Mouse (Mus musculus) hindbrain, embryonic 11.5 days (tissue): ENCODE data around the gene Akr1b7. TPM values are rescaled to one million over a fixed set of nuclear protein-coding genes. Genes with fewer than 3 reads are reported as not detected.

Experiments
- ATAC-seq: fragments of 200-750 bp; cut with Nextera tagmentation; 2 replicates; pipeline ENCODE4 v1.8.0; 2017; ENCODE audit warnings: mild to moderate bottlenecking, moderate TSS enrichment, moderate library complexity; ENCODE audit not compliant: low FRiP score
- DNase-seq: peaks from one replicate; pipeline ENCODE4 v3.0.0-alpha.2; 2015; ENCODE audit warnings: low spot score
- H3K27ac ChIP-seq: fragments of 300-500 bp; sonication (generic); 2 replicates; pipeline ENCODE4 v1.5.1; 2014; ENCODE audit warnings: mild to moderate bottlenecking, low read depth, low read length
- H3K27me3 ChIP-seq: fragments of 300-500 bp; sonication (generic); 2 replicates; pipeline ENCODE4 v1.6.1; 2014; ENCODE audit warnings: mild to moderate bottlenecking, low read length, moderate library complexity, mixed read lengths; ENCODE audit not compliant: control insufficient read depth, insufficient read depth
- H3K36me3 ChIP-seq: fragments of 300-500 bp; sonication (generic); 2 replicates; pipeline ENCODE4 v1.6.1; 2014; ENCODE audit warnings: mild to moderate bottlenecking, low read length, moderate library complexity, mixed read lengths; ENCODE audit not compliant: control insufficient read depth, insufficient read depth
- H3K4me1 ChIP-seq: fragments of 300-500 bp; sonication (generic); replicated peaks from 2 replicates; pipeline ENCODE4 v1.6.1; 2014; ENCODE audit warnings: low read length, mixed read lengths; ENCODE audit not compliant: control insufficient read depth, insufficient read depth
- H3K4me2 ChIP-seq: fragments of 300-500 bp; sonication (generic); replicated peaks from 2 replicates; pipeline ENCODE4 v1.6.1; 2014; ENCODE audit warnings: mild to moderate bottlenecking, low read depth, low read length
- H3K4me3 ChIP-seq: fragments of 300-500 bp; sonication (generic); 2 replicates; pipeline ENCODE4 v1.5.1; 2014; ENCODE audit warnings: low read depth, low read length
- H3K9ac ChIP-seq: fragments of 300-500 bp; sonication (generic); 2 replicates; pipeline ENCODE4 v1.6.1; 2014; ENCODE audit warnings: low read depth, low read length
- H3K9me3 ChIP-seq: fragments of 300-500 bp; sonication (generic); 2 replicates; pipeline ENCODE4 v1.6.1; 2016; ENCODE audit warnings: low read length; ENCODE audit not compliant: control insufficient read depth
- WGBS: fragments of 180-500 bp; shearing (Covaris S2); extraction: QIAGEN DNeasy Blood & Tissue Kit; methylation state at CpG from one replicate; pipeline ENCODE4 v1.1.7; 2014; 5-methylcytosine and 5-hydroxymethylcytosine counted together
- polyA plus RNA-seq: library from polyadenylated mRNA; unstranded; fragments of >200 nt; fragmentation: Nextera tagmentation; extraction: Ambion mirVana; gene quantifications from 2 replicates; pipeline ENCODE4 v1.2.1, GENCODE M21; 2014

The Akr1b7 gene
- polyA plus RNA-seq, 1 experiment from 2014 or later, result not detected

GRCm38 (mm10) chr6:34384110-34384661 is 27.9 kb upstream of the Akr1b7 start, which contains the start of gene Akr1b10:
Gene Akr1b10, plus strand, starts transcription at chr6:34384218.
- Histone ChIP-seq H3K9me3 (no peaks in the 10 kb centered on the region), H3K4me2 (peak within 1 kb of the TSS; percentile 45), H3K4me3 (peak within 1 kb of the TSS; percentile 24), H3K4me1 (no peaks in the 10 kb centered on the region), H3K27me3 (no peaks in the 10 kb centered on the region), H3K9ac (peak within 1 kb of the TSS; percentile 7; the same call in 1 of the 2 replicates), H3K27ac (no peak within 1 kb of the TSS), H3K36me3 (no peaks in the 10 kb centered on the region)
- ATAC-seq (peak; percentile 57), DNase-seq (peak; percentile 66)
- WGBS, result 2% methylated on average over 17 of the region's 17 CpGs

GRCm38 (mm10) chr6:34384701-34385370 is 27.3 kb upstream of the Akr1b7 start:
- no peaks in the 10 kb centered on the region for H3K4me1 ChIP-seq
- ATAC-seq (no peak), DNase-seq (peak; percentile 38)
- H3K9me3 ChIP-seq, result no peaks in the 10 kb centered on the region
- H3K9ac ChIP-seq, result no peak overlapping the region
- H3K4me3 ChIP-seq, result peak overlapping the region; percentile 24
- peak overlapping the region; percentile 45 for H3K4me2 ChIP-seq
- 5% methylated on average over 13 of the region's 13 CpGs for WGBS
- H3K36me3 ChIP-seq, result no peaks in the 10 kb centered on the region
- no peak overlapping the region for H3K27ac ChIP-seq
- H3K27me3 ChIP-seq, result no peaks in the 10 kb centered on the region

GRCm38 (mm10) chr6:34388420-34389156 is 23.5 kb upstream of the Akr1b7 start:
- DNase-seq (no peak), ATAC-seq (no peak)
- Histone ChIP-seq H3K4me2 (no peak overlapping the region), H3K4me1 (no peaks in the 10 kb centered on the region), H3K4me3 (no peak overlapping the region), H3K27me3 (no peaks in the 10 kb centered on the region), H3K9me3 (no peaks in the 10 kb centered on the region), H3K9ac (no peak overlapping the region), H3K36me3 (no peaks in the 10 kb centered on the region), H3K27ac (no peak overlapping the region)
- 91% methylated on average over 4 of the region's 4 CpGs for WGBS

- Histone ChIP-seq H3K4me2 (no peak overlapping the region), H3K27me3 (no peaks in the 10 kb centered on the region), H3K27ac (no peak overlapping the region), H3K9me3 (no peaks in the 10 kb centered on the region), H3K9ac (no peak overlapping the region), H3K4me1 (no peaks in the 10 kb centered on the region), H3K4me3 (no peak overlapping the region), H3K36me3 (no peaks in the 10 kb centered on the region)
- DNase-seq (no peak), ATAC-seq (no peak)
- 91% methylated on average over 5 of the region's 5 CpGs for WGBS
Observed at GRCm38 (mm10) chr6:34395897-34396296, 16.2 kb upstream of the Akr1b7 start.

- Histone ChIP-seq H3K36me3 (no peaks in the 10 kb centered on the region), H3K4me1 (no peaks in the 10 kb centered on the region), H3K9me3 (no peaks in the 10 kb centered on the region), H3K27me3 (no peaks in the 10 kb centered on the region), H3K4me3 (no peak overlapping the region), H3K27ac (no peak overlapping the region), H3K9ac (no peak overlapping the region), H3K4me2 (no peak overlapping the region)
- WGBS, result 88% methylated on average over 6 of the region's 6 CpGs
- DNase-seq (no peak), ATAC-seq (no peak)
Observed at GRCm38 (mm10) chr6:34398431-34398830, 13.7 kb upstream of the Akr1b7 start.

GRCm38 (mm10) chr6:34399606-34400220 is 12.4 kb upstream of the Akr1b7 start:
- Histone ChIP-seq H3K27ac (no peak overlapping the region), H3K27me3 (no peaks in the 10 kb centered on the region), H3K4me1 (no peaks in the 10 kb centered on the region), H3K4me2 (no peak overlapping the region), H3K4me3 (no peak overlapping the region), H3K9ac (no peak overlapping the region), H3K9me3 (no peaks in the 10 kb centered on the region), H3K36me3 (no peaks in the 10 kb centered on the region)
- DNase-seq (no peak), ATAC-seq (no peak)
- 79% methylated on average over 13 of the region's 13 CpGs for WGBS

GRCm38 (mm10) chr6:34400696-34401095 is 11.4 kb upstream of the Akr1b7 start:
- ATAC-seq (no peak), DNase-seq (no peak)
- H3K27me3 ChIP-seq, result no peaks in the 10 kb centered on the region
- H3K4me1 ChIP-seq, result no peaks in the 10 kb centered on the region
- no peak overlapping the region for H3K4me2 ChIP-seq
- 81% methylated on average over 2 of the region's 2 CpGs for WGBS
- H3K4me3 ChIP-seq, result no peak overlapping the region
- no peak overlapping the region for H3K27ac ChIP-seq
- no peaks in the 10 kb centered on the region for H3K36me3 ChIP-seq
- no peak overlapping the region for H3K9ac ChIP-seq
- no peaks in the 10 kb centered on the region for H3K9me3 ChIP-seq

GRCm38 (mm10) chr6:34406746-34407145 is 5.4 kb upstream of the Akr1b7 start:
- no peak overlapping the region for H3K4me3 ChIP-seq
- H3K9me3 ChIP-seq, result no peaks in the 10 kb centered on the region
- H3K9ac ChIP-seq, result no peak overlapping the region
- H3K4me2 ChIP-seq, result no peak overlapping the region
- H3K27ac ChIP-seq, result no peak overlapping the region
- no peaks in the 10 kb centered on the region for H3K27me3 ChIP-seq
- no peaks in the 10 kb centered on the region for H3K36me3 ChIP-seq
- DNase-seq (no peak), ATAC-seq (no peak)
- 94% methylated on average over 4 of the region's 4 CpGs for WGBS
- no peaks in the 10 kb centered on the region for H3K4me1 ChIP-seq
